Mouse (Mus musculus): ENCODE measurements around the gene Timm10b.

Gene Timm10b

GRCm38 (mm10) chr7:105641936-105642335, 2.1 kb downstream of the Timm10b start:
- DNase-seq: no peak

DNA sequence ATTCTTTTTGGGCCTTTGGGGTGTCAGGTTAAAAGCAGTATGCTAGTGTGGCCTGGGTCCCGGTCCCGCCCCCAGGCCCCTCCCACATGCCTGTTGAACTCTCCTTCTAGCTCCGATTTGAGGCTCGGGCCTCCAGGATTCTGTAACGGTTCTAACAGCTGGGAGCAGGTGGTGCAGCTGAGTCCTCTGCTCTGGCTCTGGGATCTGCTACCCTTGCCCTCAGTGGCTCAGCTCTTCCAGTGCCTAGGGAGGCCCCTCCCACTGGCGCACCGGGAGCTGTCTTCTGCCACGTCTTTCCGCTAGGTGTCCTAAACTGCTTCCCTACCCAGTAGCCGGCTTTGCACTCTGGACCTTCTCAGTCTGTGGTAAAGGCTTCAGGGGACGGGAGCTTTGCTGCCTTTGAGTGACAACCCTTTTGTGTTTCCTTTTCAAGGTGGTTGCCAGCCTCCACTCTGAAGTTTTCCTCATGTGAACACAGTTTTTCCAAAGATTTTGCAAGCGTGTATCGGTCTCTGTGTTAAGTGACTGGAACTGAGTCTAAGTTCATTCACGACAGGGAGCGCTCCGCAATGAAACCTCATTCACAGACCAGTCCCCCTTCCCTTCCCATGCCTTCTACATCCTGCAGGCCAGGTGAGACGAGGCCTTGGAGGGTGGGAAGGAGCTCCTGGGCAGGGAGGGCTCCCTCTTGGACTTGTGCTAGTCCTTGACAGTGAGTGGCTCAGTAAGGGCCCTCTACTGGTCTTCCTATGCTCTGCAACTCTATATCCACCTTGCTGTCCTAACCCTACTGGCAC, 11.0 kb downstream of the Timm10b start, which contains the start of gene Dnhd1:
Gene Dnhd1, plus strand, starts transcription at position 189 of the 797 bp plus-strand sequence.
- peak; percentile 58 for DNase-seq

GRCm38 (mm10) chr7:105685541-105686197, 45.8 kb downstream of the Timm10b start:
- no peak for DNase-seq

DNA sequence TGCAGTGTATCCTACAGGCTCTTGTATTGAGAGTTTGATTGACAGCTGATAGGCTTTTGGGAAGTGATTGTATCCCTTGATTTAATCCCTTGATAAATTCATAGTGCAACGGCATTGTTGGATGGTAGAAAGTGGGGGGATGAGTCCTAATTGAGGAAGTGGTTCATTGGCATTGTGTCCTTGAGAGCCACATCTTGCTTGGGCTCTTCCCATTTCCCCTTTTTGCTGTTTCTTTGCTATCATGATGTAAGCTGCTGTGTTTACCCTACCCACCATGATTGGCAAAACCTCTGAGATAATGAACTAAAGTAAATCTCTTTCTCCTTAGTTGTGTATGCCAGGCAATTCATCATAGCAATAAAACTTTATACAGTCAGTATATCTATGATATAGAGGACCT, 51.0 kb downstream of the Timm10b start:
- no peak for DNase-seq

Measured in cerebellum, adult 11 months (tissue).